Mouse (Mus musculus): ENCODE data around the gene Defb21. TPM values are rescaled to one million over a fixed set of nuclear protein-coding genes. Genes with fewer than 3 reads are reported as not detected.
A peak's percentile ranks its signal among the peaks of the same experiment; 100 is the strongest.

Defb21 gene
- not detected in 2 replicates for polyA plus RNA-seq (2015; fragmentation: Nextera tagmentation; extraction: Ambion mirVana)

- no peak for DNase-seq (ENCODE audit: low spot score)
- no peaks in the 10 kb centered on the region for H3K4me1 ChIP-seq (ENCODE audit: insufficient read depth, low read depth, low read length)
- H3K27ac ChIP-seq (ENCODE audit: low read length) = no peak within 1 kb of the TSS
- no peak for ATAC-seq
- no peaks in the 10 kb centered on the region for H3K36me3 ChIP-seq (ENCODE audit: insufficient read depth, low read length)
- H3K9ac ChIP-seq (replicated peaks; ENCODE audit: low read depth) = no peak within 1 kb of the TSS
- H3K4me2 ChIP-seq (replicated peaks; ENCODE audit: low read depth, low read length) = no peak within 1 kb of the TSS
- TF ChIP-seq CTCF (IDR thresholded peaks at IDR 0.05) (peak; percentile 48), EP300 (IDR thresholded peaks at IDR 0.05) (no peak)
- WGBS = 62% methylated on average over 11 of the region's 11 CpGs
- no peaks in the 10 kb centered on the region for H3K27me3 ChIP-seq (replicated peaks; ENCODE audit: insufficient read depth, low read length)
- no peak within 1 kb of the TSS for H3K4me3 ChIP-seq (ENCODE audit: low read depth, low read length)
- no peaks in the 10 kb centered on the region for H3K9me3 ChIP-seq (ENCODE audit: low read length)
Observed at GRCm38 (mm10) chr2:152572114-152572794, at the start of gene Defb21. TSS of gene Defb21 (plus strand) at chr2:152572744.

GRCm38 (mm10) chr2:152539944-152540710 is 32.4 kb upstream of the Defb21 start, which contains the start of gene Defb29:
TSS of gene Defb29 (minus strand) at chr2:152540098.
- Histone ChIP-seq H3K36me3 (ENCODE audit: insufficient read depth, low read length) (no peaks in the 10 kb centered on the region), H3K27me3 (replicated peaks; ENCODE audit: insufficient read depth, low read length) (no peaks in the 10 kb centered on the region), H3K9me3 (ENCODE audit: low read length) (no peaks in the 10 kb centered on the region), H3K27ac (ENCODE audit: low read length) (no peak within 1 kb of the TSS), H3K9ac (replicated peaks; ENCODE audit: low read depth) (no peak within 1 kb of the TSS), H3K4me1 (ENCODE audit: insufficient read depth, low read depth, low read length) (no peaks in the 10 kb centered on the region), H3K4me2 (replicated peaks; ENCODE audit: low read depth, low read length) (no peak within 1 kb of the TSS), H3K4me3 (ENCODE audit: low read depth, low read length) (no peak within 1 kb of the TSS)
- no peak; the same call in 1 of the 2 replicates for TF ChIP-seq CTCF (IDR thresholded peaks at IDR 0.05)
- TF ChIP-seq EP300 (IDR thresholded peaks at IDR 0.05) = no peak
- ATAC-seq (no peak), DNase-seq (ENCODE audit: low spot score) (no peak)
- 50% methylated on average over 13 of the region's 13 CpGs for WGBS

GRCm38 (mm10) chr2:152541979-152542378 is 30.6 kb upstream of the Defb21 start:
- no peaks in the 10 kb centered on the region for H3K27me3 ChIP-seq (replicated peaks; ENCODE audit: insufficient read depth, low read length)

GRCm38 (mm10) chr2:152542897-152543296 is 29.6 kb upstream of the Defb21 start:
- no peak for DNase-seq (ENCODE audit: low spot score)
- TF ChIP-seq CTCF (IDR thresholded peaks at IDR 0.05) (peak; percentile 13; the same call in 1 of the 2 replicates), EP300 (IDR thresholded peaks at IDR 0.05) (no peak)
- H3K4me3 ChIP-seq (ENCODE audit: low read depth, low read length) = no peak overlapping the region

More at GRCm38 (mm10) chr2:152541979-152542378, 30.6 kb upstream of the Defb21 start:
- 74% methylated on average over 9 of the region's 9 CpGs for WGBS
- Histone ChIP-seq H3K9me3 (ENCODE audit: low read length) (no peaks in the 10 kb centered on the region), H3K4me2 (replicated peaks; ENCODE audit: low read depth, low read length) (no peak overlapping the region), H3K36me3 (ENCODE audit: insufficient read depth, low read length) (no peaks in the 10 kb centered on the region), H3K9ac (replicated peaks; ENCODE audit: low read depth) (no peak overlapping the region), H3K4me3 (ENCODE audit: low read depth, low read length) (no peak overlapping the region), H3K27ac (ENCODE audit: low read length) (no peak overlapping the region), H3K4me1 (ENCODE audit: insufficient read depth, low read depth, low read length) (no peaks in the 10 kb centered on the region)
- ATAC-seq (no peak), DNase-seq (ENCODE audit: low spot score) (no peak)
- TF ChIP-seq CTCF (IDR thresholded peaks at IDR 0.05) (no peak), EP300 (IDR thresholded peaks at IDR 0.05) (no peak)

GRCm38 (mm10) chr2:152543478-152543877 is 29.1 kb upstream of the Defb21 start:
- WGBS = 60% methylated on average over 4 of the region's 4 CpGs
- Histone ChIP-seq H3K27ac (ENCODE audit: low read length) (no peak overlapping the region), H3K4me1 (ENCODE audit: insufficient read depth, low read depth, low read length) (no peaks in the 10 kb centered on the region), H3K27me3 (replicated peaks; ENCODE audit: insufficient read depth, low read length) (no peaks in the 10 kb centered on the region), H3K36me3 (ENCODE audit: insufficient read depth, low read length) (no peaks in the 10 kb centered on the region), H3K4me2 (replicated peaks; ENCODE audit: low read depth, low read length) (no peak overlapping the region), H3K9ac (replicated peaks; ENCODE audit: low read depth) (no peak overlapping the region), H3K4me3 (ENCODE audit: low read depth, low read length) (no peak overlapping the region), H3K9me3 (ENCODE audit: low read length) (no peaks in the 10 kb centered on the region)
- TF ChIP-seq EP300 (IDR thresholded peaks at IDR 0.05) (no peak), CTCF (IDR thresholded peaks at IDR 0.05) (no peak)
- no peak; the same call in 1 of the 2 replicates for ATAC-seq
- peak; percentile 39 for DNase-seq (ENCODE audit: low spot score)

More at GRCm38 (mm10) chr2:152542897-152543296, 29.6 kb upstream of the Defb21 start:
- Histone ChIP-seq H3K27ac (ENCODE audit: low read length) (no peak overlapping the region), H3K27me3 (replicated peaks; ENCODE audit: insufficient read depth, low read length) (no peaks in the 10 kb centered on the region), H3K36me3 (ENCODE audit: insufficient read depth, low read length) (no peaks in the 10 kb centered on the region), H3K9me3 (ENCODE audit: low read length) (no peaks in the 10 kb centered on the region), H3K9ac (replicated peaks; ENCODE audit: low read depth) (no peak overlapping the region), H3K4me1 (ENCODE audit: insufficient read depth, low read depth, low read length) (no peaks in the 10 kb centered on the region), H3K4me2 (replicated peaks; ENCODE audit: low read depth, low read length) (no peak overlapping the region)
- no peak for ATAC-seq
- WGBS = 68% methylated on average over 2 of the region's 2 CpGs

- 20% methylated on average over 4 of the region's 4 CpGs for WGBS
- no peak overlapping the region for H3K9ac ChIP-seq (replicated peaks; ENCODE audit: low read depth)
- H3K4me1 ChIP-seq (ENCODE audit: insufficient read depth, low read depth, low read length) = no peaks in the 10 kb centered on the region
- no peaks in the 10 kb centered on the region for H3K27me3 ChIP-seq (replicated peaks; ENCODE audit: insufficient read depth, low read length)
- H3K4me3 ChIP-seq (ENCODE audit: low read depth, low read length) = no peak overlapping the region
- no peaks in the 10 kb centered on the region for H3K9me3 ChIP-seq (ENCODE audit: low read length)
- no peaks in the 10 kb centered on the region for H3K36me3 ChIP-seq (ENCODE audit: insufficient read depth, low read length)
- TF ChIP-seq EP300 (IDR thresholded peaks at IDR 0.05) (no peak), CTCF (IDR thresholded peaks at IDR 0.05) (peak; percentile 74)
- H3K4me2 ChIP-seq (replicated peaks; ENCODE audit: low read depth, low read length) = no peak overlapping the region
- H3K27ac ChIP-seq (ENCODE audit: low read length) = no peak overlapping the region
- DNase-seq (ENCODE audit: low spot score) (peak; percentile 64), ATAC-seq (peak; percentile 71)
Observed at GRCm38 (mm10) chr2:152544691-152545090, 27.9 kb upstream of the Defb21 start.

All from lung, postnatal 0 days (tissue).